Mouse (Mus musculus) E14TG2a.4 (cell line): ENCODE results near the gene N4bp1.

Source experiments
- CTCF ChIP-seq: conservative IDR thresholded peaks from 2 replicates; pipeline ENCODE4 v1.5.1; 2014; ENCODE audit warnings: low read length
- NANOG ChIP-seq: IDR thresholded peaks from 2 replicates; pipeline ENCODE4 v1.6.1; 2014; ENCODE audit warnings: borderline replicate concordance, low read length, mixed read lengths
- POU5F1 ChIP-seq: IDR thresholded peaks from 2 replicates; pipeline ENCODE4 v1.6.1; 2014; ENCODE audit warnings: low read length, borderline replicate concordance

DNA sequence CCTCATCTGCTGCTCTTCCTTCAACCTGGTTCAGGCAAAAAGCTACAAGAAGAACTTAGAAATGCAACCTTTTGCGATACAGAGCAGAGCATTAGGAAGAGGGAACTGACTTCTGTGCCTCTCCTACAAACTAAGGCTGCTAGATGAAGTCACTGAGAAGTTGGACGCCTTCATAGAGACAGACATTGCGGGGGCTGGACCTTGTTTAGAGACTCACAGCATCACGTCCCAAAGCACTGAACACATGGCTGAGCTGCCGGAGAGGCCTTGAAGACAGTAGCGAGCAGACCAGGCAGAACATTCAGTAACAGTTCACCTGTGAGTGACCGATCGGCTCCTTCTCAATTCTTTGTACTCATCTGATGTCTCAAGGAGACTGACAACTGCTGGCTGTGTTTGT is 104.0 kb downstream of the N4bp1 start:
- TF ChIP-seq CTCF (no peak), NANOG (no peak), POU5F1 (no peak)
